Mouse (Mus musculus): ENCODE measurements around the gene Pilrb1. TPM values are rescaled to one million over a fixed set of nuclear protein-coding genes. Genes with fewer than 3 reads are reported as not detected.
"Not testable (repeated sequence)": the region's sequence is repeated elsewhere in the genome, so short reads cannot be mapped to it uniquely, and the experiment has no call there.

Gene Pilrb1
- polyA plus RNA-seq, 1 experiment from 2014 or later, result 0.13 TPM

- not testable (repeated sequence) for ATAC-seq (ENCODE audit: insufficient number of reproducible peaks, low FRiP score, low TSS enrichment, low read depth); H3K4me3 ChIP-seq (ENCODE audit: low read depth, low read length); H3K9me3 ChIP-seq (ENCODE audit: control insufficient read depth, low read length); H3K27me3 ChIP-seq (ENCODE audit: control insufficient read depth, insufficient read depth, low read length); H3K27ac ChIP-seq (replicated peaks; ENCODE audit: low read depth, low read length); H3K9ac ChIP-seq (ENCODE audit: low read length); H3K4me1 ChIP-seq (ENCODE audit: control insufficient read depth, insufficient read depth, low read length); DNase-seq (ENCODE audit: low spot score); H3K4me2 ChIP-seq (ENCODE audit: low read depth, severe bottlenecking); H3K36me3 ChIP-seq (ENCODE audit: control insufficient read depth, insufficient read depth, low read length)
- WGBS, result 31% methylated on average over 1 of the region's 1 CpGs
Measured at GRCm38 (mm10) chr5:137872381-137872702, 14.4 kb upstream of the Pilrb1 start.

- not testable (repeated sequence) for H3K4me2 ChIP-seq (ENCODE audit: low read depth, severe bottlenecking); H3K9ac ChIP-seq (ENCODE audit: low read length); ATAC-seq (ENCODE audit: insufficient number of reproducible peaks, low FRiP score, low TSS enrichment, low read depth); H3K36me3 ChIP-seq (ENCODE audit: control insufficient read depth, insufficient read depth, low read length); DNase-seq (ENCODE audit: low spot score); H3K27me3 ChIP-seq (ENCODE audit: control insufficient read depth, insufficient read depth, low read length); H3K9me3 ChIP-seq (ENCODE audit: control insufficient read depth, low read length); H3K4me1 ChIP-seq (ENCODE audit: control insufficient read depth, insufficient read depth, low read length); H3K4me3 ChIP-seq (ENCODE audit: low read depth, low read length); H3K27ac ChIP-seq (replicated peaks; ENCODE audit: low read depth, low read length)
- WGBS, result 70% methylated on average over 2 of the region's 3 CpGs
Measured at GRCm38 (mm10) chr5:137871644-137872380, 13.9 kb upstream of the Pilrb1 start, which contains the start of gene Pilrb2. Gene Pilrb2 (minus strand): TSS chr5:137871815.

- H3K4me2 ChIP-seq (ENCODE audit: low read depth, severe bottlenecking); H3K9ac ChIP-seq (ENCODE audit: low read length); H3K36me3 ChIP-seq (ENCODE audit: control insufficient read depth, insufficient read depth, low read length); DNase-seq (ENCODE audit: low spot score); H3K27ac ChIP-seq (replicated peaks; ENCODE audit: low read depth, low read length); H3K27me3 ChIP-seq (ENCODE audit: control insufficient read depth, insufficient read depth, low read length); H3K4me1 ChIP-seq (ENCODE audit: control insufficient read depth, insufficient read depth, low read length); H3K4me3 ChIP-seq (ENCODE audit: low read depth, low read length); H3K9me3 ChIP-seq (ENCODE audit: control insufficient read depth, low read length); ATAC-seq (ENCODE audit: insufficient number of reproducible peaks, low FRiP score, low TSS enrichment, low read depth): not testable (repeated sequence)
- 64% methylated on average over 2 of the region's 2 CpGs for WGBS
Measured at GRCm38 (mm10) chr5:137868600-137868999, 10.7 kb upstream of the Pilrb1 start.

GRCm38 (mm10) chr5:137864008-137864407 lies 6.1 kb upstream of the Pilrb1 start:
- H3K36me3 ChIP-seq (ENCODE audit: control insufficient read depth, insufficient read depth, low read length); ATAC-seq (ENCODE audit: insufficient number of reproducible peaks, low FRiP score, low TSS enrichment, low read depth); H3K9me3 ChIP-seq (ENCODE audit: control insufficient read depth, low read length); H3K4me2 ChIP-seq (ENCODE audit: low read depth, severe bottlenecking); H3K4me3 ChIP-seq (ENCODE audit: low read depth, low read length); DNase-seq (ENCODE audit: low spot score); H3K27ac ChIP-seq (replicated peaks; ENCODE audit: low read depth, low read length); H3K4me1 ChIP-seq (ENCODE audit: control insufficient read depth, insufficient read depth, low read length); H3K27me3 ChIP-seq (ENCODE audit: control insufficient read depth, insufficient read depth, low read length); H3K9ac ChIP-seq (ENCODE audit: low read length): not testable (repeated sequence)
- WGBS, result 97% methylated on average over 1 of the region's 1 CpGs

GRCm38 (mm10) chr5:137856870-137857269 lies 1.0 kb downstream of the Pilrb1 start:
- H3K27ac ChIP-seq (replicated peaks; ENCODE audit: low read depth, low read length); H3K4me3 ChIP-seq (ENCODE audit: low read depth, low read length); H3K9ac ChIP-seq (ENCODE audit: low read length); DNase-seq (ENCODE audit: low spot score); ATAC-seq (ENCODE audit: insufficient number of reproducible peaks, low FRiP score, low TSS enrichment, low read depth); H3K4me2 ChIP-seq (ENCODE audit: low read depth, severe bottlenecking); H3K27me3 ChIP-seq (ENCODE audit: control insufficient read depth, insufficient read depth, low read length); H3K9me3 ChIP-seq (ENCODE audit: control insufficient read depth, low read length); H3K4me1 ChIP-seq (ENCODE audit: control insufficient read depth, insufficient read depth, low read length); H3K36me3 ChIP-seq (ENCODE audit: control insufficient read depth, insufficient read depth, low read length): not testable (repeated sequence)
- WGBS, result 70% methylated on average over 4 of the region's 5 CpGs

GRCm38 (mm10) chr5:137854907-137855306 lies 3.0 kb downstream of the Pilrb1 start:
- not testable (repeated sequence) for H3K4me2 ChIP-seq (ENCODE audit: low read depth, severe bottlenecking); H3K4me3 ChIP-seq (ENCODE audit: low read depth, low read length); ATAC-seq (ENCODE audit: insufficient number of reproducible peaks, low FRiP score, low TSS enrichment, low read depth); H3K9ac ChIP-seq (ENCODE audit: low read length); H3K36me3 ChIP-seq (ENCODE audit: control insufficient read depth, insufficient read depth, low read length); DNase-seq (ENCODE audit: low spot score); H3K27me3 ChIP-seq (ENCODE audit: control insufficient read depth, insufficient read depth, low read length); H3K27ac ChIP-seq (replicated peaks; ENCODE audit: low read depth, low read length); H3K9me3 ChIP-seq (ENCODE audit: control insufficient read depth, low read length); H3K4me1 ChIP-seq (ENCODE audit: control insufficient read depth, insufficient read depth, low read length)
- WGBS, result 78% methylated on average over 3 of the region's 3 CpGs

- not testable (repeated sequence) for DNase-seq (ENCODE audit: low spot score); ATAC-seq (ENCODE audit: insufficient number of reproducible peaks, low FRiP score, low TSS enrichment, low read depth); H3K36me3 ChIP-seq (ENCODE audit: control insufficient read depth, insufficient read depth, low read length); H3K9ac ChIP-seq (ENCODE audit: low read length); H3K4me2 ChIP-seq (ENCODE audit: low read depth, severe bottlenecking); H3K4me3 ChIP-seq (ENCODE audit: low read depth, low read length); H3K4me1 ChIP-seq (ENCODE audit: control insufficient read depth, insufficient read depth, low read length); H3K27me3 ChIP-seq (ENCODE audit: control insufficient read depth, insufficient read depth, low read length); H3K9me3 ChIP-seq (ENCODE audit: control insufficient read depth, low read length); H3K27ac ChIP-seq (replicated peaks; ENCODE audit: low read depth, low read length)
- WGBS, result 86% methylated on average over 1 of the region's 1 CpGs
Measured at GRCm38 (mm10) chr5:137850313-137850712, 7.6 kb downstream of the Pilrb1 start.

- not testable (repeated sequence) for ATAC-seq (ENCODE audit: insufficient number of reproducible peaks, low FRiP score, low TSS enrichment, low read depth); DNase-seq (ENCODE audit: low spot score); H3K4me1 ChIP-seq (ENCODE audit: control insufficient read depth, insufficient read depth, low read length); H3K4me3 ChIP-seq (ENCODE audit: low read depth, low read length); H3K4me2 ChIP-seq (ENCODE audit: low read depth, severe bottlenecking); H3K9me3 ChIP-seq (ENCODE audit: control insufficient read depth, low read length); H3K27ac ChIP-seq (replicated peaks; ENCODE audit: low read depth, low read length); H3K36me3 ChIP-seq (ENCODE audit: control insufficient read depth, insufficient read depth, low read length); H3K27me3 ChIP-seq (ENCODE audit: control insufficient read depth, insufficient read depth, low read length); H3K9ac ChIP-seq (ENCODE audit: low read length)
Measured at GRCm38 (mm10) chr5:137837110-137837509, 20.8 kb downstream of the Pilrb1 start.

GRCm38 (mm10) chr5:137836611-137837010 lies 21.3 kb downstream of the Pilrb1 start:
- no peaks in the 10 kb centered on the region for H3K36me3 ChIP-seq (ENCODE audit: control insufficient read depth, insufficient read depth, low read length)
- no peaks in the 10 kb centered on the region for H3K4me1 ChIP-seq (ENCODE audit: control insufficient read depth, insufficient read depth, low read length)
- no peak overlapping the region for H3K4me2 ChIP-seq (ENCODE audit: low read depth, severe bottlenecking)
- no peak for ATAC-seq (ENCODE audit: insufficient number of reproducible peaks, low FRiP score, low TSS enrichment, low read depth)
- H3K27ac ChIP-seq (replicated peaks; ENCODE audit: low read depth, low read length), result no peak overlapping the region
- no peak for DNase-seq (ENCODE audit: low spot score)
- no peak overlapping the region for H3K9ac ChIP-seq (ENCODE audit: low read length)
- H3K27me3 ChIP-seq (ENCODE audit: control insufficient read depth, insufficient read depth, low read length), result no peaks in the 10 kb centered on the region
- H3K4me3 ChIP-seq (ENCODE audit: low read depth, low read length), result no peak overlapping the region
- H3K9me3 ChIP-seq (ENCODE audit: control insufficient read depth, low read length), result no peaks in the 10 kb centered on the region

Data from limb, embryonic 11.5 days (tissue).